Mouse (Mus musculus): ENCODE measurements around the gene Pigu.
A peak's percentile ranks its signal among the peaks of the same experiment; 100 is the strongest.

The Pigu gene

GRCm38 (mm10) chr2:155356971-155357591 lies at the start of gene Pigu:
Pigu (minus strand) TSS chr2:155357430.
- peak; percentile 88 to 93 for DNase-seq (ENCODE audit: low spot score in 2 of 2)

DNA sequence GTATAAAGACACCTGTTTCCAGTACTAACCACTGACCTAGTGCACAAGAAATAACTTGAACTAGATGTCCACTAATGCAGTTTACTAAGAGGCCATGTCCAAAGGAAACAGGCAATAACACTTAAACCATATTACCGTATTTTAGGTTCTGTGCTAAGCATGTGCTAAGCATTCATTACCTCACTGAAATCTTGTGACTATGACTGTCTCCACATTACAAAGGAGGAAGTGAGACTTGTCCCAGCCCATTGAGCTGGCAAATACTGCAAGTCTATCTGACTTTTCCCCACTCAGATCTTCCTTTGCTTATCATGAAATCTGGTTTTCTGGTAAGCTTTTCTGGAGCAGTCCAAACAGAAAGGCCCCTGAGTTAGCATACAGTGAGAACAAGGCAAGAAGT lies 47.4 kb upstream of the Pigu start:
- peak; percentile 11 to 31 for DNase-seq (ENCODE audit: low spot score in 2 of 2)

GRCm38 (mm10) chr2:155401926-155402325 lies 44.7 kb upstream of the Pigu start:
- DNase-seq (ENCODE audit: low spot score in 2 of 2) = no peak

GRCm38 (mm10) chr2:155400276-155400675 lies 43.0 kb upstream of the Pigu start:
- DNase-seq (ENCODE audit: low spot score in 2 of 2) = no peak

DNA sequence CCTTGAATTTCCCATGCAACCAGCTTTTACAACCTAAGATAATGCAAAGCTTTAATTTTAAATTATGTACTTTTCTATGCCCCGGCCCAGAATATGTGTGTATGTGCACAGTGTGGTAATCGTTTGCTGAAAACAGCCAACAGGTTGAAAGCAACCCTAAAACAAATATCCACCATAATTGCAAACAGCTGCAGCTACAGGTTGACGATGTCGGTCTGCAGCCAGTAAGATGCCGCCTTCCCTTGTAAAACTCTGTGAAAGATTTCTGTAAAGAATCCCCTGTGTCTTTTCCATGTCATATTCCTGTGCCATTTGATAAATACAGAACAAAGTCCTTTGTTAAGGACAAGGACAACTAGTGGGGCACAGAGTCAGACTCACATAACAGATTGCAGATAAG lies 37.4 kb upstream of the Pigu start:
- DNase-seq (ENCODE audit: low spot score in 2 of 2) = no peak

GRCm38 (mm10) chr2:155388573-155388972 lies 31.3 kb upstream of the Pigu start:
- no peak for DNase-seq (ENCODE audit: low spot score in 2 of 2)

DNA sequence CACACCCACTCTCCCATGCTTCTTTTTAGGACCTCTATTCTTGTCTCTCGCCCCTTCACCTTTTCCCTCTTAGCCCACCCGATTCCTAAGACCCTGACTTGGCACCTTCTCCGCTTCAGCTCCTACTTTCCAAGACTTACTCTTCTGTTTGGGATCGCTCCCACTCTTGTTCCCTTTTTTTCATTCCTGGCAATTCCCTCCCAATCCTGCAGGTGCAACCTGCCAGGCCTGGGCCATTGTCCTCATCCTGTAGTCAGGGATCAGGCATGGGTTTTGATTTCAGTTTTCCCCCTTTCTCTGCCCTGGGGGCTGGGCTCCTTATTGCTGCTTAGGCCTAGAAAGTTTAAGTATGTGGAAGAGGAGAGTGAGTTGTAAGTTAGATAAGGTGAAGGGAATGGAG lies 29.8 kb upstream of the Pigu start:
- DNase-seq (ENCODE audit: low spot score in 2 of 2) = no peak

DNA sequence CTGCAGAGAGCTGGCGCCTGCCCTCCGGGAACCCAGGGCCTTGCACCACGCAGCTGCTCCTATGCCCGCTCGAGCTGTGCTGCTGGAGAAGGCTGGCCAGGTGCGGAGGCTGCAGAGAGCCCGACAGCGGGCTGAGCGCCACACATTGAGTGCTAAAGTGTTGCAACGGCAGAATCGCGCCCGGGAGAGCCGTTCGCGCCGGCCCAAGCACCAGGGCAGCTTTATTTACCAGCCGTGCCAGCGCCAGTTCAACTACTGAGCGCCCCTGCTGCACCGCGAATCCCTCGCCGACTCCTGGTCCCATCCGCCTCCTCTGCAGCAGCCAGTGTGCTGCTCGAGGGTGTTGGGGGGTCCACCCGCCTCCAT lies 29.3 kb upstream of the Pigu start:
- DNase-seq (ENCODE audit: low spot score in 2 of 2) = no peak

- peak in 1 of 2 experiments; percentile 18 for DNase-seq (ENCODE audit: low spot score in 2 of 2)
Measured at GRCm38 (mm10) chr2:155385731-155386533, 28.7 kb upstream of the Pigu start.

DNA sequence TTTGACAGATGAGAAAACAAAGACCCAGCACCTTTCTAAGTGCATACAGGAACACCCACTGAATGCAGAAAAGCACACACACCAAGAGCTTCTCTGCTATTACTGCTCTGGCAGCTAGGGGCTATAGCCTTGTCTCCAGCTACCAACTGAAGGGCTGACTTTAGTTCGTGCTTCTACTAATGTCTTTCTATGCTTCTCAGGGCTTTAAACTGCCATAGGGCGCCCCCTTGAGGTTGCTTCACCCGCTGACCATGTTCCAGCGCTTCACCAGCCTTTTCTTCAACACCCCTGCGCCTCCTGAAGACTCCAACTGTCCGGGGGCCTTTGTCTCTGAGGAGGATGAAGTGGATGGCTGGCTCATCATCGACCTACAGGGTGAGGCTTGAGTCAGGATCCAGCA lies 27.9 kb upstream of the Pigu start:
- peak; percentile 72 to 80 for DNase-seq (ENCODE audit: low spot score in 2 of 2)

- peak; percentile 78 to 81 for DNase-seq (ENCODE audit: low spot score in 2 of 2)
Measured at GRCm38 (mm10) chr2:155382791-155383438, 25.7 kb upstream of the Pigu start.

- DNase-seq (ENCODE audit: low spot score in 2 of 2) = no peak
Measured at GRCm38 (mm10) chr2:155382332-155382700, 25.1 kb upstream of the Pigu start.

- DNase-seq (ENCODE audit: low spot score in 2 of 2) = peak; percentile 96 to 97
Measured at GRCm38 (mm10) chr2:155381643-155382331, 24.6 kb upstream of the Pigu start.

DNA sequence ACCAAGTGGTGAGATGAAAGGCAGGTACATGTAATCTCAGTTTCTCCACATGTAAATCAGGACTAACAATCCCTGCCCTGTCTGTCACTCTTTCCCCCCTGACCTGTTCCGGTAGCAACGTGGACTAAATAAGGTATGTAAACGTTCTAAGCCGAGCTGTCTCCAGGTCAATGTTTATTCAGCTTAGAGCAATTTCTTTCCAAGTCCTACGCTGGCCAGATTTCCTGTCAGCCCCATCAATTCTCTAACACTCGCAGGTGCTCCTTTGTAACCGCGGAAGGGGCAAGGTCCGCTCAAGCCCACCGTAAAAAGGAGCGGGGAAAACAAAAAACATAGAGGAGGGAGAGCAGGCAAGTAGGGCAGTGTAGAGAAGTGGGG lies 23.8 kb upstream of the Pigu start:
- no peak for DNase-seq (ENCODE audit: low spot score in 2 of 2)

GRCm38 (mm10) chr2:155380261-155381059 lies 23.2 kb upstream of the Pigu start, which contains the start of gene Trp53inp2:
Trp53inp2 (plus strand) TSS chr2:155381059.
- DNase-seq (ENCODE audit: low spot score in 2 of 2) = no peak

DNA sequence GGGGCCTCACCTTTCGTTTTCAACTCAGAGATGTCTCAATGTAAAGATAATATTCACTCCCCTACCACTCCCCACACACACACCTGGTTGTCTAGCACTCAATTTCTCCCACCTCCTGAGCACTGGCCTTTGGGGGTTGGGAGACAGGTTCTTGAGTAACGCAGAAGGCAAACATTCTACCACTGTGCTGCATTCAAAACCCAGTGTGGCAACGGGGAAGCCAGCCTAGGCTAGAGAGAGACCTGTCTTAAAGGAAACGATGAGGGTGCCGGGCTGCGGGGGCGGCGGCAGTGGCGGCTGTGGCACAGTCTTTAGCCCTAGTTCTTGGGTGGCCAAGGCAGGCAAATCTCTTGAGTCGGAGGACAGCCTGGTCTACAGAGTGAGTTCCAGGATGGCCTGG lies 19.0 kb upstream of the Pigu start:
- DNase-seq (ENCODE audit: low spot score in 2 of 2) = no peak

GRCm38 (mm10) chr2:155374521-155374920 lies 17.3 kb upstream of the Pigu start:
- DNase-seq (ENCODE audit: low spot score in 2 of 2) = no peak

GRCm38 (mm10) chr2:155373886-155374285 lies 16.7 kb upstream of the Pigu start:
- no peak for DNase-seq (ENCODE audit: low spot score in 2 of 2)

- no peak for DNase-seq (ENCODE audit: low spot score in 2 of 2)
Measured at GRCm38 (mm10) chr2:155373302-155373701, 16.1 kb upstream of the Pigu start.

DNA sequence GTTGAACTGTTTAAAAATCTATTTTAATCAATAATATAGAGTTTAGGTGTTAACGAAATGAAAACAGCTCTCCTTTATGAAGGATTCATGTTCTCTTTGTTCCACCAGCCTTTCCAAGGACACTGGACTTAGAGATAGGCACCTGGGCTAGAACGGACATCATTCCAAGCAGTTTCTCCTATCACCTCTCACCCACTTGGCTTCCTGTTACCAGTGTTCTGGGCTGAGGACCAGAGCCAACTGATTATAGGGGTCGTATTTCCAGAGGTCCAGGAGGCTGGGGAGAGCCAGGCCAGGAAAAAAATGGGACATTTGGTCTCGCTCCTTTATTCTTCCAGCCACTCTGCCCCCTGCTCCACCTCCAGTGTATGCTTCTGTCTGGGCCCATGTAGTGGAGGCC lies 15.2 kb upstream of the Pigu start:
- peak in 1 of 2 experiments; percentile 54 for DNase-seq (ENCODE audit: low spot score in 2 of 2)

- DNase-seq (ENCODE audit: low spot score in 2 of 2) = peak; percentile 75 to 76
Measured at GRCm38 (mm10) chr2:155369333-155369883, 12.2 kb upstream of the Pigu start.
